Mouse (Mus musculus): ENCODE measurements around the gene Aox1. TPM values are rescaled to one million over a fixed set of nuclear protein-coding genes. Genes with fewer than 3 reads are reported as not detected.

Aox1 gene
- total and polyA plus RNA-seq, 3 experiments = 8.6 to 10.7 (median 9.7) TPM

DNA sequence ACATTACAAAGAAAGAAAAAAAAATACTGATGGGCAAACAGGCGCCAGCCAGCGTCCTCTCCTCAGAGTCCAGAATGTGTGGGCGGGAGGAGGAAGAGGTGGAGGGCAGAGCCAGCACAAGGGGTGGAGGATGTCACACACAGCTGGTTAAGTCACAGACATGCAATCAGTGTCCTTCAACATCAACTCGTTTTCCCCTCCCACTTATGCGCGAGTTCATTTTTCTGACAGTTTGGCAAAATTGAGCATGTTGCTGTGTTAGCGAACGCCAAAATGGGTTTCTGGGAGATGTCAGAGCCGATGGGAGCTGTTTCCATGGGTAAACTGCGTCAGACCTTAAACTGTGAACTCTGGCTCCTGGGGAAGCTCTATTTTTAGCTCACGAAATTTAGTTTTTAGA, 27.2 kb downstream of the Aox1 start:
- Histone ChIP-seq H3K79me2 (replicated peaks; ENCODE audit: control insufficient read depth, insufficient read depth, low read length) (no peaks in the 10 kb centered on the region), H3K27me3 (ENCODE audit: control insufficient read depth, insufficient read depth, low read length) (no peaks in the 10 kb centered on the region), H3K4me1 (ENCODE audit: control insufficient read depth, insufficient read depth, low read length) (peaks cover 1% of the 10 kb centered on the region; the same call in 1 of the 2 replicates), H3K9ac (ENCODE audit: low read depth, low read length) (no peak overlapping the region), H3K36me3 (ENCODE audit: control insufficient read depth, insufficient read depth, low read length) (no peaks in the 10 kb centered on the region; the same call in 1 of the 2 replicates), H3K4me3 (no peak overlapping the region), H3K27ac (peak overlapping the region; percentile 44)
- no peak for TF ChIP-seq CTCF (IDR thresholded peaks at IDR 0.05)
- no peak for TF ChIP-seq EP300 (IDR thresholded peaks at IDR 0.05; ENCODE audit: insufficient read depth, low read depth, low read length)
- no peak for TF ChIP-seq POLR2A (IDR thresholded peaks at IDR 0.05; ENCODE audit: insufficient read depth, low read depth, low read length)
- intact Hi-C loops (cut with DNase I) = no loop called here
- DNase-seq = peak in 1 of 2 experiments; percentile 29
- 59% methylated on average over 11 of the region's 11 CpGs for WGBS

DNA sequence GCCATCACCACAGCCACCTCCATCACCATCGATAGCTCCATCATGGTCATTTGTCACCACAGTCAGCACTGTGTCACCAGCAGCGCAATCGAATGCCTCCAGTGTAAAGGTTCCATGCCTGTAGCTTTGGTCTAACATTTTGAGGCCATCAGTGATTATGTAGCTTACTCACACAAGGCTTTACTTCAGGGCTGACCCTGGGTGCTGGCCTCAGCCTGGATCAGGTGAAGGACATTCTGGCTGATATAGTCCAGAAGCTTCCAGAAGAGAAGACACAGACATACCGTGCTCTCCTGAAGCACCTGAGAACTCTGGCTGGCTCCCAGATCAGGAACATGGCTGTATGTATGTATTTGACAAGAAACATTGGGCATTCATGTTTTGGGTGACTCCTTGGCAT, 29.1 kb downstream of the Aox1 start:
- no peaks in the 10 kb centered on the region for H3K79me2 ChIP-seq (replicated peaks; ENCODE audit: control insufficient read depth, insufficient read depth, low read length)
- 91% methylated on average over 4 of the region's 4 CpGs for WGBS
- no peak for DNase-seq
- H3K27ac ChIP-seq = no peak overlapping the region
- intact Hi-C loops (cut with DNase I) = no loop called here
- TF ChIP-seq EP300 (IDR thresholded peaks at IDR 0.05; ENCODE audit: insufficient read depth, low read depth, low read length) (no peak), CTCF (IDR thresholded peaks at IDR 0.05) (no peak), POLR2A (IDR thresholded peaks at IDR 0.05; ENCODE audit: insufficient read depth, low read depth, low read length) (no peak)
- no peaks in the 10 kb centered on the region; the same call in 1 of the 2 replicates for H3K36me3 ChIP-seq (ENCODE audit: control insufficient read depth, insufficient read depth, low read length)
- no peaks in the 10 kb centered on the region for H3K27me3 ChIP-seq (ENCODE audit: control insufficient read depth, insufficient read depth, low read length)
- H3K9ac ChIP-seq (ENCODE audit: low read depth, low read length) = no peak overlapping the region
- peaks cover 1% of the 10 kb centered on the region; the same call in 1 of the 2 replicates for H3K4me1 ChIP-seq (ENCODE audit: control insufficient read depth, insufficient read depth, low read length)
- H3K4me3 ChIP-seq = no peak overlapping the region

DNA sequence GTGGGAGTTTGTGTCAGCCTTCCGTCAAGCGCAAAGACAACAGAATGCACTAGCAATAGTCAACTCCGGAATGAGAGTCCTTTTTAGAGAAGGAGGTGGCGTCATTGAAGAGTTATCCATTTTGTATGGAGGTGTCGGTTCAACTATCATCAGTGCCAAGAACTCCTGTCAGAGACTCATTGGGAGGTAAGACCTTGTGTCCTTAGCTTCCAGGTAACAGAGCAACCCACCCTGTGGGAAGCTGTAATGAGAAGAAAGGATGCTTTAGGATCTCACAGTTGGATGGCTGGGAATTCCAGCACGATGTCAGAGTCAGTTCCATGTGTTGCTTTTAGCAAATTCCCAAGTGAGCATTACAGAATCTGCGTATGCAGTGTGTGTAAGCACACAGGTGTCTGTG, 32.4 kb downstream of the Aox1 start:
- Histone ChIP-seq H3K9ac (ENCODE audit: low read depth, low read length) (no peak overlapping the region), H3K4me3 (no peak overlapping the region), H3K4me1 (ENCODE audit: control insufficient read depth, insufficient read depth, low read length) (no peaks in the 10 kb centered on the region), H3K79me2 (replicated peaks; ENCODE audit: control insufficient read depth, insufficient read depth, low read length) (no peaks in the 10 kb centered on the region), H3K36me3 (ENCODE audit: control insufficient read depth, insufficient read depth, low read length) (no peaks in the 10 kb centered on the region; the same call in none of the 2 replicates), H3K27me3 (ENCODE audit: control insufficient read depth, insufficient read depth, low read length) (no peaks in the 10 kb centered on the region), H3K27ac (no peak overlapping the region)
- no peak for DNase-seq
- intact Hi-C loops (cut with DNase I) = no loop called here
- 93% methylated on average over 7 of the region's 7 CpGs for WGBS
- TF ChIP-seq EP300 (IDR thresholded peaks at IDR 0.05; ENCODE audit: insufficient read depth, low read depth, low read length) (no peak), POLR2A (IDR thresholded peaks at IDR 0.05; ENCODE audit: insufficient read depth, low read depth, low read length) (no peak), CTCF (IDR thresholded peaks at IDR 0.05) (no peak)

DNA sequence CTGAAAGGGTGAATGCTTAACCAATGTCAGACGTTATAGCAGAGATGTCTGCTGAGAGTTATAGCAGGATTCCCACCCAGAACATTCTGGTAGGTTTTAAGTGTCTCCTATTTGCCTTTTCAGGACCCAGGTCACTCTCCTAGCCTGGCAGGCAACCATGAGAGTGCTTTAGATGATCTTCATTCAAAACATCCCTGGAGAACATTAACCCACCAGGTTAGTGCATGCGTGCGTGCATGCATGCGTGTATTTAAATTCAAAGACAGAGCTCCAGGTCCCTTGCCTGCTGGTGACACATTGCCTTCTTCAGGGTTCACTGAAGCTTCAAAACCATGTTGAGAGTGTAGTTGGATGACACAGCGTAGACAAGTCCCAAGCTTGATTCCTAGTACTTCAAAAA, 35.4 kb downstream of the Aox1 start:
- no peak overlapping the region for H3K9ac ChIP-seq (ENCODE audit: low read depth, low read length)
- no peaks in the 10 kb centered on the region for H3K79me2 ChIP-seq (replicated peaks; ENCODE audit: control insufficient read depth, insufficient read depth, low read length)
- TF ChIP-seq EP300 (IDR thresholded peaks at IDR 0.05; ENCODE audit: insufficient read depth, low read depth, low read length) (no peak), CTCF (IDR thresholded peaks at IDR 0.05) (no peak), POLR2A (IDR thresholded peaks at IDR 0.05; ENCODE audit: insufficient read depth, low read depth, low read length) (no peak)
- H3K27ac ChIP-seq = peak overlapping the region; percentile 10
- no peaks in the 10 kb centered on the region; the same call in 1 of the 2 replicates for H3K36me3 ChIP-seq (ENCODE audit: control insufficient read depth, insufficient read depth, low read length)
- 86% methylated on average over 5 of the region's 5 CpGs for WGBS
- no peak for DNase-seq
- H3K4me1 ChIP-seq (ENCODE audit: control insufficient read depth, insufficient read depth, low read length) = no peaks in the 10 kb centered on the region
- H3K27me3 ChIP-seq (ENCODE audit: control insufficient read depth, insufficient read depth, low read length) = no peaks in the 10 kb centered on the region
- no peak overlapping the region for H3K4me3 ChIP-seq
- intact Hi-C loops (cut with DNase I) = no loop called here

DNA sequence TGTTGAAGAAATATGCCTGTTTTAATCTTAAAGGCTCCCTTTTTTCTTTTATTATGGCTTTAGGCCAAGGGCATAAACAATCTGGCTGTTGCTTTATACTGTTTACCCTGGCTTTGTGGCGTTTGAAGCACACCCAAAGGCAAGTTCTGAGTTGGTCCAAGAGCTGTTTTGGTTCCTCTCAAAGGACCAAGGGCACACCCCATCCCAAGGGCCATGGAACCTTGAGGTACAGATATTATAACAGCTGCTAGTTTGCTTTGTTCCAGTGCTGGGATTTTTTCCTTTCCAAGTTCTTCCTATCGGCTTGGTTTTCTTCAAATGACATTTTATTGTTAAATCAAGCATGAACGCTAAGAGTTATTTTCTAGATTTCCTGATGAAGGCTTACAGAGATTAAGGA, 35.9 kb downstream of the Aox1 start:
- Histone ChIP-seq H3K9ac (ENCODE audit: low read depth, low read length) (no peak overlapping the region), H3K4me1 (ENCODE audit: control insufficient read depth, insufficient read depth, low read length) (no peaks in the 10 kb centered on the region), H3K4me3 (no peak overlapping the region), H3K79me2 (replicated peaks; ENCODE audit: control insufficient read depth, insufficient read depth, low read length) (no peaks in the 10 kb centered on the region), H3K27ac (peak overlapping the region; percentile 10), H3K27me3 (ENCODE audit: control insufficient read depth, insufficient read depth, low read length) (no peaks in the 10 kb centered on the region), H3K36me3 (ENCODE audit: control insufficient read depth, insufficient read depth, low read length) (no peaks in the 10 kb centered on the region; the same call in 1 of the 2 replicates)
- DNase-seq = peak in 1 of 2 experiments; percentile 21
- WGBS = 53% methylated on average over 3 of the region's 3 CpGs
- intact Hi-C loops (cut with DNase I) = no loop called here
- TF ChIP-seq CTCF (IDR thresholded peaks at IDR 0.05) (no peak), POLR2A (IDR thresholded peaks at IDR 0.05; ENCODE audit: insufficient read depth, low read depth, low read length) (no peak), EP300 (IDR thresholded peaks at IDR 0.05; ENCODE audit: insufficient read depth, low read depth, low read length) (no peak)

DNA sequence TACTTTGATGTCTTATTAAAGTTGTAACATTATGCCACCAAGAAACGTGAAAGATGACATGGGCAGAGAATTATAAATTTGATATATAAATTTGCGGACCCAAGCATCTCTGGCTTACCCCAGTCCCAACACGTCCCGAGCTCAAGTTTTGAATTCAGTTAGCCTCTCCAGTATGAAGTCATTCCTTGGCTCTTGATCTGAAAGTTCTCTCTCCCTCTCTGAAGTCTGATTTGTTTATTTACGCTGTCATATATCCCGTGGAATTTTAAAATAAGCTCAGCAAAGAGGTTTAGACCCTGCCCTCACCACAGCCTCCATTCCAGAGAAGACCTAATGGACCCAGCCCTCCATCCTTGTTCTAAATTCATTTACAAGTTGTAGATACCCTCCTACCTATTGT, 39.5 kb downstream of the Aox1 start:
- Histone ChIP-seq H3K27me3 (ENCODE audit: control insufficient read depth, insufficient read depth, low read length) (no peaks in the 10 kb centered on the region), H3K27ac (no peak overlapping the region), H3K4me3 (no peak overlapping the region), H3K9ac (ENCODE audit: low read depth, low read length) (no peak overlapping the region), H3K36me3 (ENCODE audit: control insufficient read depth, insufficient read depth, low read length) (peaks cover 3% of the 10 kb centered on the region; the same call in 1 of the 2 replicates), H3K4me1 (ENCODE audit: control insufficient read depth, insufficient read depth, low read length) (peaks cover 2% of the 10 kb centered on the region; the same call in 1 of the 2 replicates), H3K79me2 (replicated peaks; ENCODE audit: control insufficient read depth, insufficient read depth, low read length) (no peaks in the 10 kb centered on the region)
- WGBS = 81% methylated on average over 6 of the region's 6 CpGs
- DNase-seq = no peak
- TF ChIP-seq EP300 (IDR thresholded peaks at IDR 0.05; ENCODE audit: insufficient read depth, low read depth, low read length) = no peak
- TF ChIP-seq CTCF (IDR thresholded peaks at IDR 0.05) = no peak
- TF ChIP-seq POLR2A (IDR thresholded peaks at IDR 0.05; ENCODE audit: insufficient read depth, low read depth, low read length) = no peak
- intact Hi-C loops (cut with DNase I) = no loop called here
